Mouse (Mus musculus) MEL (cell line): Measurements from ENCODE around the gene Myo1h.

Experiments used
- HCFC1 ChIP-seq: IDR thresholded peaks from 2 replicates; pipeline ENCODE4 v1.6.1; 2012; ENCODE audit warnings: low read depth, mild to moderate bottlenecking, inconsistent platforms, low read length, improper control_type of control experiment, moderate library complexity
- TBP ChIP-seq: IDR thresholded peaks from 2 replicates; pipeline ENCODE4 v1.8.0; 2011; ENCODE audit warnings: low read depth, low read length, improper control_type of control experiment

- TF ChIP-seq TBP (no peak), HCFC1 (no peak)
Observed at GRCm38 (mm10) chr5:114342996-114343395, 54.0 kb downstream of the Myo1h start.
